Comparison of ENCODE assay signal across 7 mouse cellular contexts in the genomic region with DNA sequence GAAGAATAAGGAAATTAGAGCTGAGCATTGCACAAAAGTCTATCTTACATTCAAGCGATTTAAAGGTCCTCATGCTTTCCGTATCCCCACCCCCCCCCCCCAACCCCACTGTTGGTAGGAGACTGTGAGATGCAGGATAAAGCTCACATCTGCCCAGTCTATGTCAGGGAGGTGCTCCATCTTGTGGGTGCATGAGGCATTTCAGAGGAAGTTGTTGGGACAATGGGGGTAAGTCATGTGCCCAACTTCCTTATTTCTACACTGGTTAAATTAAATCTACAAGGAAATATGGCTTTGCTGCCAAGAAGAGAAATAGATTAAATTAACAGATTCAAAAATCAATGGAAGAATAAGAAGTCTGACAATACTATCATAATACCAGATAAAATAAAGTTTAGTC.
A peak's percentile ranks its signal among the peaks of the same experiment; 100 is the strongest.
DNase-seq lines count a peak whose midpoint lies in the region.

No protein-coding gene starts in this region.

- peak; percentile 25 to 40 for DNase-seq in kidney, postnatal 4 days
- DNase-seq in kidney, adult 11 months, result no peak
- DNase-seq in ZHBTc4 (ENCODE audit: low read depth, low spot score), result peak; percentile 32
- DNase-seq in forelimb bud, embryonic 11.5 days (ENCODE audit: low read depth, low spot score), result peak; percentile 11
- peak; percentile 42 for DNase-seq in retina, postnatal 1 day
- DNase-seq in T-cell, adult 2 months (ENCODE audit: low spot score), result no peak
- no peak for DNase-seq in cerebellum, adult 8-10 months

Comparison
In these comparisons a context has a peak if more than half of its experiments do, and no peak if none do; other contexts are left out.
1. DNase-seq: peak in kidney, postnatal 4 days (2 of 2), ZHBTc4 (single experiment), forelimb bud, embryonic 11.5 days (single experiment) and retina, postnatal 1 day (single experiment); none in kidney, adult 11 months (single experiment), T-cell, adult 2 months (single experiment) and cerebellum, adult 8-10 months (single experiment).